Mouse (Mus musculus) liver (tissue): ENCODE measurements around the gene Wnk2.
"Not testable (repeated sequence)": the region's sequence is repeated elsewhere in the genome, so short reads cannot be mapped to it uniquely, and the experiment has no call there.

Source experiments
- DNase-seq: peaks from one replicate; pipeline ENCODE4 v3.0.0-alpha.2; 2020; ENCODE audit warnings: mixed read lengths

Gene Wnk2

GRCm38 (mm10) chr13:49087420-49087819 lies 60.4 kb downstream of the Wnk2 start:
- no peak for DNase-seq

GRCm38 (mm10) chr13:49086431-49086830 lies 61.4 kb downstream of the Wnk2 start:
- DNase-seq: no peak

GRCm38 (mm10) chr13:49085211-49085610 lies 62.6 kb downstream of the Wnk2 start:
- no peak for DNase-seq

- DNase-seq: no peak
Observed at GRCm38 (mm10) chr13:49084781-49085180, 63.0 kb downstream of the Wnk2 start.

GRCm38 (mm10) chr13:49083941-49084340 lies 63.9 kb downstream of the Wnk2 start:
- DNase-seq: no peak

GRCm38 (mm10) chr13:49082151-49082879 lies 65.5 kb downstream of the Wnk2 start:
- no peak for DNase-seq

- DNase-seq: no peak
Observed at GRCm38 (mm10) chr13:49076196-49076595, 71.6 kb downstream of the Wnk2 start.

GRCm38 (mm10) chr13:49075377-49075776 lies 72.4 kb downstream of the Wnk2 start:
- DNase-seq: no peak

- no peak for DNase-seq
Observed at GRCm38 (mm10) chr13:49073295-49073694, 74.5 kb downstream of the Wnk2 start.

- no peak for DNase-seq
Observed at GRCm38 (mm10) chr13:49071861-49072260, 76.0 kb downstream of the Wnk2 start.

GRCm38 (mm10) chr13:49069979-49070378 lies 77.8 kb downstream of the Wnk2 start:
- DNase-seq: no peak

- no peak for DNase-seq
Observed at GRCm38 (mm10) chr13:49069393-49069792, 78.4 kb downstream of the Wnk2 start.

GRCm38 (mm10) chr13:49064257-49064656 lies 83.6 kb downstream of the Wnk2 start:
- DNase-seq: no peak

GRCm38 (mm10) chr13:49060456-49060855 lies 87.4 kb downstream of the Wnk2 start:
- no peak for DNase-seq

GRCm38 (mm10) chr13:49058528-49058927 lies 89.3 kb downstream of the Wnk2 start:
- no peak for DNase-seq

- no peak for DNase-seq
Observed at GRCm38 (mm10) chr13:49056304-49056703, 91.5 kb downstream of the Wnk2 start.

GRCm38 (mm10) chr13:49054753-49055152 lies 93.1 kb downstream of the Wnk2 start:
- DNase-seq: not testable (repeated sequence)

- no peak for DNase-seq
Observed at GRCm38 (mm10) chr13:49053333-49053732, 94.5 kb downstream of the Wnk2 start.

- DNase-seq: no peak
Observed at GRCm38 (mm10) chr13:49052512-49052911, 95.3 kb downstream of the Wnk2 start.

- no peak for DNase-seq
Observed at GRCm38 (mm10) chr13:49047393-49047792, 100.4 kb downstream of the Wnk2 start.

GRCm38 (mm10) chr13:49044145-49044561 lies 103.7 kb downstream of the Wnk2 start:
- no peak for DNase-seq

GRCm38 (mm10) chr13:49042371-49042770 lies 105.4 kb downstream of the Wnk2 start:
- DNase-seq: no peak

- DNase-seq: no peak
Observed at GRCm38 (mm10) chr13:49036928-49037574, 110.8 kb downstream of the Wnk2 start.

GRCm38 (mm10) chr13:49036436-49036835 lies 111.4 kb downstream of the Wnk2 start:
- no peak for DNase-seq

GRCm38 (mm10) chr13:49031029-49031428 lies 116.8 kb downstream of the Wnk2 start:
- no peak for DNase-seq
